Mouse (Mus musculus): ENCODE data around the gene Gnpat. TPM values are rescaled to one million over a fixed set of nuclear protein-coding genes. Genes with fewer than 3 reads are reported as not detected.

Gene Gnpat
- 127 TPM for polyA plus RNA-seq (2017; shearing (Covaris generic))

GRCm38 (mm10) chr8:124862321-124863162 lies at the start of gene Gnpat, which contains the start of gene 2810004N23Rik:
TSS of gene Gnpat (plus strand) at chr8:124863033.
TSS of gene 2810004N23Rik (minus strand) at chr8:124863120.

GRCm38 (mm10) chr8:124897386-124898250 lies 34.8 kb downstream of the Gnpat start, which contains the start of the genes Exoc8 and Sprtn:
TSS of gene Exoc8 (minus strand) at chr8:124897705.
TSS of gene Sprtn (plus strand) at chr8:124897886.

Other genes with a start within 250 kb of the Gnpat start
- gene 2310022B05Rik, start 199.7 kb upstream of the Gnpat start, polyA plus RNA-seq (2017; shearing (Covaris generic)): 1.6 TPM
- gene Ttc13, start 141.1 kb upstream of the Gnpat start, polyA plus RNA-seq (2017; shearing (Covaris generic)): 39.2 TPM
- 27.6 TPM for gene Arv1, start 140.9 kb upstream of the Gnpat start, polyA plus RNA-seq (2017; shearing (Covaris generic))
- gene Fam89a, start 111.2 kb upstream of the Gnpat start, polyA plus RNA-seq (2017; shearing (Covaris generic)): 1.1 TPM
- not detected for gene Trim67, start 69.9 kb upstream of the Gnpat start, polyA plus RNA-seq (2017; shearing (Covaris generic))
- gene 2810004N23Rik, start 87 bp downstream of the Gnpat start, polyA plus RNA-seq (2017; shearing (Covaris generic)): 33.6 TPM
- gene Exoc8, start 34.7 kb downstream of the Gnpat start, polyA plus RNA-seq (2017; shearing (Covaris generic)): 3.0 TPM
- gene Sprtn, start 34.9 kb downstream of the Gnpat start, polyA plus RNA-seq (2017; shearing (Covaris generic)): 3.5 TPM
- 4.5 TPM for gene Egln1, start 86.3 kb downstream of the Gnpat start, polyA plus RNA-seq (2017; shearing (Covaris generic))
- 68.8 TPM for gene Tsnax, start 150.0 kb downstream of the Gnpat start, polyA plus RNA-seq (2017; shearing (Covaris generic))
- 0.48 TPM for gene Disc1, start 191.2 kb downstream of the Gnpat start, polyA plus RNA-seq (2017; shearing (Covaris generic))